Mouse (Mus musculus) testis, postnatal 14 days (tissue): ENCODE measurements at regions not wholly inside any gene's neighbourhood (a gene's known extent, or its start where the extent isn't known, plus 50 kb on each side); places are given as distances from the start of the nearest gene placed in this dataset.
A peak's percentile ranks its signal among the peaks of the same experiment; 100 is the strongest.
"Not testable (repeated sequence)": the region's sequence is repeated elsewhere in the genome, so short reads cannot be mapped to it uniquely, and the experiment has no call there.

ENCODE experiments used
- DNase-seq: peaks from one replicate; pipeline ENCODE4 v3.0.0; 2021; ENCODE audit warnings: low spot score

- DNase-seq = no peak
These were observed 198.8 kb upstream of the Peli2 start for GRCm38 (mm10) chr14:47921811-47922277.

GRCm38 (mm10) chr14:47926416-47926815 is 194.2 kb upstream of the Peli2 start:
- no peak for DNase-seq

- DNase-seq = no peak
These were observed 185.2 kb upstream of the Peli2 start for GRCm38 (mm10) chr14:47935401-47935800.

GRCm38 (mm10) chr14:47937081-47937651 is 183.5 kb upstream of the Peli2 start:
- no peak for DNase-seq

DNA sequence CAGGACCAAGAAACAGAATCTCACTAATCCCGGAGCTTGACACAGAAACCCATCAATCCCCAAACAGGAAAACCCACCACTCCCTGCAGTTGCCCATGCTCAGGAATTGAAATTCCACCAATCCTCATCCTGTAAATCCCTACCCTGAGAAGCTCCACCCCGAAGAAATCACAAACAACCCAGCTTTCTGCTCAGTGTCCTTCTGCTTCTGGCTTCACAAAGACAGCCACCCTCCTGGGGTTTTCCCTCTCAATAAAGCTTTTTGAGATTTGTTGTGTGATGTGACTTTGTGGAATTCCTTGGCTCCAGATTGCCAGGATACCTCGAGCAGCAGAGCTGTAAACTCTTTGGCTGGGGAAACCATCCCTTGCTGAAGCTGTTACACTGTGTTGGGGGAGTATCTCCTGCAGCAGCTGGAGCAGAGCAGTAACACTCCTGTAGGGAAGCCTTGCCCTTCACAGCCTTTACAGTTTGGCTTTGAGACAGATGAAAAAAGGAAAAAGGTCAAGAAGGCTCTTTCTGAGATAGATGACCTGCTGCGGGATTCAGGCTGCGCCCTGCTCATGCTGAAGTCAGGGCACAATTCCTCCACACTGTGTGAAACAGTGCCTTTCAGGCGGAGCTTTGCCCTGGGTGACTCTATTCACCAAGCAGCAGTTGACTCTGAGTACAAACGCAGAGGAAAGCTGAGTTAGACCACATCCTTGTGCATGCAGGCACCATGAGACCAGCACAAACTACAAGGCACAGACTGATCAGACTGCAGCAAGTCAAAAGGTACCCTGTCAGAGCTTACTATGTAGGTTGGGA is 180.6 kb upstream of the Peli2 start:
- DNase-seq = no peak

DNA sequence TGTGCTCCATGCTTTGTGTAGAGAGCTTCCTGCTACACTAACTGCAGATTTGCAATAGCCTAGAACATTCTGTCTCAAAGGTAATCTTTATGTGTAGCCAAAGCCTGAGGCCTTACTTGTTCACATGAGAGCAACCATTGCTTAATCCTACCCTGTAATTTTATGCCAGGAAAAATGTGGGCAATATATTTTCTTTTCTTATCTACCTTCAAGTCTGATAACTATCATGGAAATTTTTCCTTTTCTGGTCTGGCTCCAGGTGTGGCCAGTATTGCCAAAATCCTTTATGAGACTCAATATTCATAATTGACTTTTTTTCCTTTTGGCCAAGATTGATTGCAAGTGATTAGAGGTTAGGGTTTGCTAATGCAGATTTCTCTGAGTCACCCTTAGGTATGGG is 178.0 kb upstream of the Peli2 start:
- no peak for DNase-seq

DNA sequence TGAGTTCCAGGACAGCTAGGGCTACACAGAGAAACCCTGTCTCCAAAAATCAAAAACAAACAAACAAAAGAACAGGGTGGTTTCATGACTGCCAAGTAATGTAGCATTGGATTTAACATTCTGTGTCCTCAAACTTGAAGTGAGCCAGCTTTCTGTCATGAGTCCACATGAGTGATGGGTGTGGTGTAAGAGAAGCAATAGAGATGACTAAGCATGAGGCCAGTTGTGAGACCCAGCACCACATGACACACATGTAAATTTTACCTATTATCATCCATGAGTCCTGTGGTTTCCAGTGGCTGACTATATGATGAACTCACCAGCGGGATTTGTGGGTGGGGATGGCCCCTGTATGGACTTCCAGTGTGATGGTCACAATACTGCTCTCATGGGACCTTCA is 176.0 kb upstream of the Peli2 start:
- no peak for DNase-seq

DNA sequence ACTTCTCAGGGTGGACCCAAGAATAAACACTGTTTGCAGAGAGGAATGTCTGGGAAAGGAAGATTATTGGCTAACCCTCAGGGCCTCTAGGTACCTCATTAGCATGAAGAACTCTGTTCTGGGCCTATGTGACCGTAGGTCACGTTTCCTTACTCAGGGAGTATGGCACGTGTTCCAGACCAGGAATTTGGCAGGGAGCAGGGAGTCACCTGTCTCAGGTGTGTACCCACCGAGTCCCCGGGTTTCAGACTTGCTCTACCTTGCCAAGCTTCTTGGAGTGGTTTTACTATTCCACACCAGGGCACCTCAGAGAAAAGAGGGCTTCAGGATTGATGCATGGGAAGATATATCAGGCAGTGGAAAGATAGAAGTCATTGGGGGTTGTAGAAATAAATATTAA is 169.6 kb upstream of the Peli2 start:
- no peak for DNase-seq

DNA sequence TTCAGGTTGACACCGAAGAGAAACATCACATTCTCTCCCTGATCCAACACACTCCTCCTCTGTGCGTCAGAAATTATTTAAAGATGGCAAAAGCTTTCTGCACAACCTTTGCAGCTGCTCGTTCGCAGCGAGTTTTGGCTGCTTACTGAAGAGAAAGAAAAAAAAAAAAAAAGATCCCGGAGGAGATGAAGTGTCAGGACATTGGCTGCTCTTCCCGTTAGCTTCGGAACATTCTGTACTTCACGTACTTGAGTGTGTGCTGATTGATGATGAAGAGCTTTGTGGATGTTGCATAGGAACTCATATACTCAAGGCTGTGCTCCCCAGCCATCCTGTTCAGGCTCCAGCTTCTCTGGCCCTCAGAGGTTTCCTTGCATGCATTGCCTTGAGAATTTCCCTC is 162.5 kb upstream of the Peli2 start:
- peak; percentile 33 for DNase-seq

DNA sequence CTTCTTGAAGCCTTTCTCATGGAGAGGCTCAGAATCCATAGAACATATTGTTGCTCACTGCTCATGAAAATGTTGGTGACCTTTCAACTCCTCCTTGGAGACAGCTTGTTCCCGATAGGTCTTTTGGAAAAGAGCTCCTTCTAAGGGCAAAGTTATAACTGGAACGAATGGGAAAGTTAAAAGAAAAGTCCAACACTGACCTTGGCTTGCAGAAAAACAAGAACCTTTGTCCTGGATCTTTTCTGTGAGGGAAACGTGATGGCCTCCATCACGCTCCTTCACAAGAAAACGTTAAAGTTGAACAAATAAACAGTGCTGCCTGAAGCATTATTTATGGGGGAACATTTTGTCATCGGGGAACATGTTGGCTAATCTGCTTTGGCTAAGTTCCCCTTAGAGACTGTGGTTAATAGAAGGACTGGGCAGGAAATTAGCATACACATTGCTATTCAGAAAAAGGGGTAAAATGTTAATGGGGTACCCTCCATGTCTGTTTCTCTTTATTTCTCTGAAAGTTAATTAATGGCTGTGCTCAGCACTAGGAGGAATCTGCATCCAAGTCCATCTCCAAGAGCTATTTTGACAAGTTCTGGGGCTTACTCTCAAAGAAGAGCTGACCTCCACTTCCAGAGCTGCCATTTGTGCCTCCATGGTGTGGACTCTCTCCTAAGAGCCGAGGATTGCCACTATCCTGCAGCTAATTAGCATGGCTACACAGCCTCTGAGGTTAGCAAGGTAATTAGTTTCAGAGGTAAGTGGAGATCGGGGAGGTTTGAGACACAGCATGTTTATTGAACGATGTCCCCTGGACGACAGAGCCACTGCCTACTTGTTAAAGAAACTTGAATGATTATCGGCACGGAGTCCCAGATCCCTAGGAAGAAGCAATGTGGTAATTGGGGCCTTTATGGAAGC is 161.0 kb upstream of the Peli2 start:
- peak; percentile 6 for DNase-seq

DNA sequence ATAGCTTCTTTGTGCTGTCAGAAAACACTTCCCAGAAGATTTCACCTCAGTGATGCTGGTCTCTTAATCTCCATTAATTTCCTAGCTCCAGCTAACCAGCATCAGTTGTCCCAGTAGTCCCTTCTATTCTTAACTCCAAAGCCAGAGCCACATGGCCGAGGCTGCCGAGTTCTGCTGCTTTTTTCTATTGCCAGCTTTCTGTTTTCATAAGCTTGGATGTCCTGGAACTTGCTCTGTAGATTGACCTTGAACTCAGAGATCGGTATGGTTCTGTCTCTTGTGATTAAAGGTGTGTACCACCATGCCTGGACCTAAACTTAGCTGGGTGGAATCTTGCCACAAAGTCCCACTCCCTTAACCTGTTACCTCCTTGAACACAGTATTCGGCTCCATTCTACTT is 155.8 kb upstream of the Peli2 start:
- DNase-seq = not testable (repeated sequence)

- no peak for DNase-seq
These were observed 150.8 kb upstream of the Peli2 start for GRCm38 (mm10) chr14:47969871-47970270.

DNA sequence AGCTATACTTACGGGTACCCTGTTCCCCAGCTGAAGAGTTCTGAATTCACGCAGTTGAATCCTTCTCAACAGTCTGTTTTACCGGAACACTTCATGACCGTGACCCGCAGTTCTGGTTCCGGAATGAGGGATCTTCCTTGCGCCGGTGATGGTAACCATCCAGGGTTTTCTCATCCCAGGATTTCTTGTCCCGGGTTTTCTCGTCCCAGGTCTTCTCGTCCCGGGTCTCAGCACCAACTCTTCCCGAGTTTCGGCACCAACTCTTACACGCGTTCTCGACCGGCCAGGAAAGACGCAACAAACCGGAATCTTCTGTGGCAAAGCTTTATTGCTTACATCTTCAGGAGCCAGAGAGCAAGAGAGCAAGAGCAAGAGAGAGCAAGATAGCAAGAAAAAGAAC is 147.5 kb upstream of the Peli2 start:
- not testable (repeated sequence) for DNase-seq

DNA sequence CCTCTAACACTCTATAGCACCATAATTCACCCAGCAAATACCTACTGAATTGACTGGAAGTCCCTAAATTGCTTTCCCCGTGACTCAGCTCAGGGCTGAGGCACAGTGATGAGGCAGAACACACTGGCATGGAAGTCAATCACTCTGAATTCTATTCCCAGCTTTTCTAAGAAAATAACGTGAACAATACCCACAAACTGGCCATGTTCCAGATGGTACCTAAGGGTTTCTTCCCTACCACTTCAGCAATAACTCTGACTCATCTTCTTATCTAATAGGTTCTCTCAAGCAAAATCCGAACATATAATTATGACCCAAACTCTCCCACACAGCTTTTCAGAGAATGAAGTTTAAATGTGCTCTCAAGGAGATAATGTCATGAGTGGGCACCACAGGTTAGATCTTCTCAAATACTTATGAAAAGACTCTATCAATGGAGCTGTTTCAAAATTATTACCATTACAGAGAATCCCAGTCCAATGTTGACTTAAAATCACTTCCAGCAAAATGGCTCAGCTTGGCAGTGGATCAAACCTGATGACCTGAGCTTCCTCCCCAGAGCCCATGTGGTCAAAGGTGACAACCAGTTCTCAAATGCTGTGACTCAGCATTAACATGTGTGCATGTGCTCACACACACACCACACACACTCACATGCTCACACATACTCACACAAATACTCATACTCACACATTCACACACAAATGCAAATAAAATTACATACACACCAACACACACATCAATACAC is 137.5 kb upstream of the Peli2 start:
- no peak for DNase-seq

DNA sequence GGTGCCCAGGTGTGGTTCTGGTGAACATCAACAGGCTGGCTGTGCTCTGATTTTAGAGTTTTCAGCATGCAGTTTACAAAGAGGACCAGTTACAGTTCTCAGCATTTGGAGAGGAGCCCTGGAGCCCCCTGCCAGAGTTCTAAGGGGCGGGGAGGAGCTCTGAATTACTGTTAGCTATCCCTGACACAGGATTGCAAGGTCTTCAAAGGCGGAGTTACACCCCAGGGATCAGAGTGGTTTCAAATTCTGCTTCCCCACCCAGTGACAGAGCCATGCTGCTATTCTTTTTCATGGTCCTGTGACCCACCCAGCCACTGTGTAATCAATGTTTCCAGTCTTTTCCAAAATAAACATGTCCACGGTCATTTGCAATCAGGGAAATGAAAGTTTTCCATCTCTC is 134.1 kb upstream of the Peli2 start:
- DNase-seq = no peak

DNA sequence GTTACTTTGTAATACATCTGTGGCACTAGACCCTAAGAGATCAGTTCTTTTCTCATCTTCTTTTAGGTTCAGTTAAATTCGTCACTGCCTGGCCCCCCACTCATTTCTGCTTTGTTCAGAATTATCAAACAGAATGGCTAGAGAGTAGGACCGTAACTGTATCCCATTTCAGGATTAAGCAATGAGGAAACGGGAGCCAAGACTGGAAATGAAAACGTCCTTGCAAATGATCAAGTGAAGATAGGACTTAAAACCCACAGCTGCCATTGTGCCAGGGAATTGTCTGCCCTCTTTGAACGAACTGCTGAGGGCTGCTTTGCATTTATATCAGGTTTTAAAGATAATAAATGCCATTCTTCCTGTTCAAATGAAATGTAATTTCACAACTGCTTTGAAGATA is 133.7 kb upstream of the Peli2 start:
- no peak for DNase-seq

DNA sequence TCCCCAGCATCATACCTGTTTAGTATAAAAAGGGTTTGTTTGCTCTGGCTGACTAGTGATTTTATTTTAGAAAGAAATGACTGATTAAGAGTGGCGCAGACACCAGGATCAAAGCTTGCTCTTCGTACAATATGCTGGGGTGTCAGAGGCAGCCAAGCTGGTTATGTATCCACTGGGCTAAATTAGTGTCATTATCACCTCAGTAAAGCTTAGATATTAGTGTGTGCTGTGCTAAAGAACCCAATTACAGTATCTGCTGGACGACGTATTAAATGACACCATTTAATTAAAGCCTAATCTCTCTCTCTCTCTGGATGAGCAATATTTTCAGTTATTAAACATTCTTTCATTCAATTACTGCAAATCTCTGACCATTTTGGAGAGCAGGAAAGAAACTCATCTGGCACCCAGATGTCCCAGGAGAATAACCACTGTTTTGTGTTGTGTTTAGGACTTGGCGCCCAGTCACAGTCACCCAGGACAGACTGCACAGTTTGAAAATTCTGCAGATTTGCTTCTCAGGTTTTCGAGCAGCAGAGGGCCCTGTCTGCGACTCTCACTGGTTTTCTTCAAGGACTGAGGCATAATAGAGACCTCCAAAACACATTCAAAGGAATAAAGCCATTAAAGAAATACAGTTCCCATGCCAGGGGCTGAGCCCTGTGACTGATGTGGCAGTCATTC is 133.1 kb upstream of the Peli2 start:
- no peak for DNase-seq

DNA sequence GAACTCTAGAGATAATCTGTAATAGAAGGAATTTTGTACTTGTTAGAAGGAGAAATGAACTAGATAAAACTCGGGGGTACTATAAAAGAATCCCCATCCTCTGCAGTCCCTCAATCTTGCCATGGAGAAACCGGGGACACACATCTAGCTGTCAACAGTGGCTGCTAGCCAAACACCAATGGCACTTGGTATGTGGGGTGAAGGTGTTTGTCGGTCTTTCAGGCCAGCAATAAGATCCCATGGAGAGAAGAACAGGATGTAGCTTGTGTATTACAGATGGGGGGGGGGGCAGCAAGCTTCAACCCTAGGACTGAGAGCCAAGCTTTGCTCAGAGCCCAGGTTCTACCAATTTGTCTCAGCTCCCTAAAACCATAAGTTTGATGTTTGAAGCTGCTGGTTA is 132.5 kb upstream of the Peli2 start:
- DNase-seq = no peak

- DNase-seq = no peak
These were observed 131.3 kb upstream of the Peli2 start for GRCm38 (mm10) chr14:47989315-47989714.

- DNase-seq = no peak
These were observed 129.9 kb upstream of the Peli2 start for GRCm38 (mm10) chr14:47990716-47991115.

DNA sequence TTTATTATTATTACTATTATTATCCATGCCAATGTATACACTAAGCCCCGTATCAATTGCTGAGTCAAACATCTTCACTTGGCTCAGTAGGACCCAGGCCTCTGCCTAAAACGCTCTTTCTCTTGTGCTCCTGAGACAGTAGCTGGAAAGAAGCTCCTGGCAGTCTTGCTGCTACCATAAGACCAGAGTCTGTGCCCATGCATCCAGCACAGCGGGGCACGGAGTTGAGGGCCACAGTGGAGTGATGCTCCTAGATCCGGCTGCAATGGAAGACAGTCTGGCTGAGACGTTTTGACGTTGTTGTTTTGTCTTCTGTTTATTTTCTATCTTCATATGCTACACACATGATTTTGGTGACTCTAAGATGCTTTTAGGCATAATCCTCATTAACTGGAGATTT is 129.1 kb upstream of the Peli2 start:
- DNase-seq = no peak
